Mouse (Mus musculus) left cerebral cortex, postnatal 25 days (tissue): ENCODE measurements around the gene Cyth1. TPM values are rescaled to one million over a fixed set of nuclear protein-coding genes. Genes with fewer than 3 reads are reported as not detected.
A peak's percentile ranks its signal among the peaks of the same experiment; 100 is the strongest.

ENCODE experiments used
- DNase-seq, 2 experiments: peaks; one replicate each; pipeline ENCODE4 v3.0.0; 2022; ENCODE audit warnings: low spot score in 2 of 2, mixed read lengths in 1 of 2
- intact Hi-C: fragments of 180-260 bp; cut with DNase I; formaldehyde crosslinking; loops from one replicate; pipeline ENCODE4 v1.15.1; 2025
- total RNA-seq, 2 experiments: library from RNA; stranded (reverse); gene quantifications; 2 replicates each; pipeline ENCODE4 v1.2.3; 2021

Cyth1 gene
- total RNA-seq, 2 experiments from 2014 or later = 64.9 to 70.1 TPM

- no peak for DNase-seq
- intact Hi-C loops = no loop called here
These were observed 21.5 kb downstream of the Cyth1 start for GRCm38 (mm10) chr11:118226850-118227249.

GRCm38 (mm10) chr11:118225862-118226261 lies 22.5 kb downstream of the Cyth1 start:
- intact Hi-C loops = no loop called here
- no peak for DNase-seq

DNA sequence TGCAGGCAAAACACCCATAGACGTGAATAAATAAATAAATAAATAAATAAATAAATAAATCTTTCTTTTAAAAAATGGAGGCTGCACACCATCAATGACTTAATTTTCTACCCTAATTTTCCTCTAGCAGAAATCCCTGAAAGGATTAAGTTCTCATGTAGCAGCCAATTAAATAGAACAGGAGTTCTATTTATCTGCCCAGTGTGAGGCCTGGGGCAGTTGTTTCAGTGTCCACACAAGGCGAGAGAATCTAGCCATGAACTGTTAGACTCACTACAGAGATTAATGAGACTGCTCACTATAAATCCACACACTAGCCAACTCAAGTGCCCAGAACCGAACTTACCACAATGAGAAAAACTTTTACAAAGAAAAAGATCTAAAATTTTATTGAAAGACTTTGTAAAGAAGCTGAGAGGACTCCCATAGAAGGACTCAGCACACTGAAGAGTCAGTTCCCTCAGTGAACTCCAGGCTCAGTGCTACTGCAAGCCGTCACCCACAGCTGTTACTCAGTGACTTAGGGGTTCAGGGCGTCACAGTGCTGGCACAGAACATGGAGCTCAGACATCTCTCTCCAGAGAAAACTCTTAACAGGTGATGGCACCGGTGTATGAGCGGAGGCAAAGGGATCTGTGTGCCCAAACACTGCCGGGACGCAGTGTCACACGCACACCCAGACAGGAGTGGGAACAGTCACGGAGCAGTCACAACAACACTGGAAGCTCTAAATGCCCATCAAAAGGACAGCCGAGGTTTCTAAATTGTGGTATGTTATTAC lies 23.1 kb downstream of the Cyth1 start:
- intact Hi-C loops = no loop called here
- no peak for DNase-seq

DNA sequence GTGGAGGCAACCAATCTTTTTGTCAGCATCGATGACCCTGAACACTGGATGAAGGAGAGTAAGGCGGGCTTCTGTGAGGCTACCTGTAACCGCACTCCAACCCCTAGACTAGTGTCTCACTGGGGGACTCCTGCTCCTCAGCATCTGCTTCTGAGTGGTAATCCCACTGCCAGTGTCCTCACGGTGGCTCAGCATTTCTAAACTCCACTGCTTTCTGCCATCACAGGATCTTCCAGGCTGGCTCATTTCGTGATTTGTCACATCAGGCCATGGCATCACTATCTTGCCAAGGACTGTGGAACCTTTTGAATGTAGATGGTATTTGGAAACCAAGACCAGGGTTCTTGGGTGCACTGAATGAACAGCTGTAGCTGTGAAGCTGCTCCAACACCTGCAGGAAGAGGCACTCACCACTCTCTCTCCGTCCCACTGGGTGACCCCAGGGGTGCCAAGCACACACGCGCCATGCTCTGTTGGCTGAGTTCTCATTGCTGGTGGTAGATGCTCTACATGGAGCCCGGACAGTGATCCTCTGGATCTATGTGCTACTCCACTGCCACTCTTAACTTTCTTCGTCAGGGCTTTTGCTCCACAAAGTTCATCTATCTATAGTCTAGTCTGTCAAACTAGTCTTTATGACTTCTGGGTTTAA lies 24.9 kb downstream of the Cyth1 start:
- intact Hi-C loops = loop anchor here (5.0 kb wide), 2 partner anchors 141 to 351 kb away; partner anchors contain the start of gene Tha1
- no peak for DNase-seq

DNA sequence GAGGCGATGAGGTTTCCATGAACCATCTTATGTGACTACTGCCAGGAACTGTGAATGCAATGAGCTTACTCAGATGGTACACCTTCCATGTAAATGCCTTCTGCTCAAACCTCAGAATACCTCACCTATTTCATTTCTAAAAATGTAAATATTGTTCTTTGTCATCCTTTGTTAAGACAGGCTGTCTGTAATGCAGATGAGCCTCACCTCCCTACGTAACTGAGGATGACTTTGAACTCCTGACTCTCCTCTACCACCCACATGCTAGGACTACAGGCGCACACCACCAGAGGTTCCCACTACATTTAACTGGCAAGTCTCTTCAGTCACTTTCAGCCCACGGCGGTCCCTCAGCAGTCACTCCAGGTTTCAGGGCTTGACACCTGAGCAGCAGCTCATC lies 25.5 kb downstream of the Cyth1 start:
- no peak for DNase-seq
- intact Hi-C loops = loop anchor here (5.0 kb wide), 2 partner anchors 141 to 351 kb away; partner anchors contain the start of gene Tha1

DNA sequence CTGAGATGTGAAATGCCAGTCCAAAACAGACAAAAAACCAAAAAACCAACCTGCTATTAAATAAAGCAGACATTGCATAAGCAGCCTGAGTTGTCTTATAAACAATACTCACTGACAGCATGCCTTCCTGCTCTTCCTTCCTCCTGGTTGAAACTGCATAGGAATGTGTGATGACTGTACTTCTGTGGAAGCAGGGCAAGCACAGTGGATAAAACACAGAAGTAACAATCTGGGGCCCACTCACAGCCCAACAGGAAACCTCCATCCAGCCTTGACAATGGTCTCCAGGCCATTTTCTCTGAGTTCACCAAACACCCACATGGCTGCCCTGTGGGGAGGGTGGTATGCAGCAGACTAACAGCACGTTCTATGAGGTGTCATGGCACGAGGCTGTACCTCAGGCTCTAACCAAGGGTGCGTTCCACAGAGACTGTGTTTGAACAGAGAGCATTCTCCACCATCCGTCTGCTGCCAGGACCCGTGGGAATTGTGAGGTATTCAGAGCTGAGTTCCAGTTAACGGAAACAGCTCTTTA lies 26.0 kb downstream of the Cyth1 start:
- DNase-seq = no peak
- intact Hi-C loops = loop anchor here (5.0 kb wide), 2 partner anchors 140 to 350 kb away; partner anchors contain the start of gene Tha1

GRCm38 (mm10) chr11:118220561-118221262 lies 27.7 kb downstream of the Cyth1 start:
- peak; percentile 65 to 70 for DNase-seq
- intact Hi-C loops = loop anchor here (1.0 to 5.0 kb wide), 3 partner anchors 116 to 348 kb away; partner anchors contain the start of gene Tha1

GRCm38 (mm10) chr11:118219066-118219465 lies 29.3 kb downstream of the Cyth1 start:
- intact Hi-C loops = no loop called here
- no peak for DNase-seq

DNA sequence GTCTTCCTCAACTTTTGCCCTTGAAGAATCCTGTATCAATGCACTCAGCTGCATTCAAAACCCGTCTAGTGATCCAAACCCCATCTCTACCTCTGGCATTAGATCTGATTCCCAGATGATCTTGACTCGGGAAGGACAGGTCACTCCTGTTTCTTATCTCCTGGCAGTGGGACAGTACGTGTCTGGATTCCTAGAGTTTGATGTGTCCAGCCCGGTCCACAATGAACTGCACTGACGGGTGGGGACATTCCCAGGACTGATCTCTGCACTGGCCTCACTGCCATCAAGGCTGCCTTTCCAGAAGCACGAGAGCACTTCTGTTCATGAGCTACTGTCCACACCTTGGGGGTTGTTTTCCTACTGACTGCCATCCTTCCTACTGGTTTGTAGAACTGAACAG lies 31.9 kb downstream of the Cyth1 start:
- DNase-seq = no peak
- intact Hi-C loops = no loop called here

- no peak for DNase-seq
- intact Hi-C loops = no loop called here
These were observed 32.4 kb downstream of the Cyth1 start for GRCm38 (mm10) chr11:118215928-118216458.

DNA sequence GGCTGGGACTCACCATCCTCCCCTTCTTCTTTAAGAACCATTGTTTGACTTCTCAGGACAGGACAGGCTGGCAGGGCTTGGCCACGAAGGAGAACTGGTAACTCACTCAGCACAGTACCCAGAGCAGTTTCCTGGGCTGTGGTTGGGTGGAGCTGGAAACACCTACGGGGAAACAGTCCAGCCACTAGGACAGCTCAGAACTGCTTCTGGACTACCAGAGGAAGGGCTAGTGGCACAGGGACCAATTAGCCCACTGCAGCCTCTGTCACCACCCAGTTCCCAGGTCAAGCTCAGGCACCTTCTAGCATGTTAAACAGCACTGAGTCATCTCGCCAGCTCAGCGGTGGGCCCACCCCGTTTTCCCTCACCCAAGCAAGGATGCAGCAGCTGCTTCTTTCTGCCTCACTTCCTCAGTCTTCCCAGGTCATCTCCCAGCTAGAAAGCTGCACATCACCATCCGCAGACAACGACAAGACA lies 35.7 kb downstream of the Cyth1 start:
- DNase-seq = peak in 1 of 2 experiments; percentile 46

DNA sequence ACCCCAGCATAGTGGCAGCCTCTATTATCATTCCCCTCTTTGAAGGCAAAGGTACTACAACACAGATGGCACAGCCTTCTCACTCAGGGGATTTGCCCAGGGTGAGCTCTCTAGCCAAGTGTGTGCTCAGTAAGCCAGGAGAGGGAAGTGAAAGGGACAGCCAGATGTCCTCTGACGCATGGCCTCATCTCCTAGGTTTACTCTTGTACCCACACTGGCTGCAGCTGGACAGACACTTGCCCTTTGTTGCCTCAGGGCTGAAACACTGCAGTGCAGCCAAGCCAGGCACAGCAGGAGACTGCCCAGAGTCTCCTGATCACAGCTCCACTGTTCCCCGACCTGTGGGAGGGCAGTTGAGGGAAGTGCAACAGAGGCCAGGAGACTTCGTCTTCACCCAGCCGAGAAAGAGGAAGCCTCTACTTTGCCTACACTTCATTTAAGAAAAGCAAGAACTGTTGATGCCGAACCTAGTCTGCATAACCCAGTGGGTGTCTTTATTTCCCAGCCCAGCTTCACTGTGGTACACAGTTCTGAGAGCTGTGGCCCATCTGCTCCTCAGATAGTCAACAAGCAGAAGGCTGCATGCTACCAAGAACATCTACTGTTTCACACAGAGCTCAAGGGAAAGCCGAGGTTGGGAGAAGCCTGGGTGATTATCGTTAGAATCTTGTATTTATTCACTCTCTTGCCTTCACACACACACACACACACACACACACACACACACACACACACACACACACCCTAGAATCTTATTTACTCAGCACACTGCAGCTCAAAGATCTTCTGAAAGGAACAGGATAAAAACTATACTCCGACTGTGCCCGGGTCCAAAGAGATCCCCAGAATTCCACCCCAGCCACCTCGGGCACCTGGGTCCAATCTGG lies 36.4 kb downstream of the Cyth1 start:
- peak; percentile 61 to 80 for DNase-seq

More for the DNA sequence above, 35.7 kb downstream of the Cyth1 start:
- intact Hi-C loops = loop anchor here (2.0 kb wide), 1 partner anchor 32 kb away; no protein-coding TSS in a partner anchor

DNA sequence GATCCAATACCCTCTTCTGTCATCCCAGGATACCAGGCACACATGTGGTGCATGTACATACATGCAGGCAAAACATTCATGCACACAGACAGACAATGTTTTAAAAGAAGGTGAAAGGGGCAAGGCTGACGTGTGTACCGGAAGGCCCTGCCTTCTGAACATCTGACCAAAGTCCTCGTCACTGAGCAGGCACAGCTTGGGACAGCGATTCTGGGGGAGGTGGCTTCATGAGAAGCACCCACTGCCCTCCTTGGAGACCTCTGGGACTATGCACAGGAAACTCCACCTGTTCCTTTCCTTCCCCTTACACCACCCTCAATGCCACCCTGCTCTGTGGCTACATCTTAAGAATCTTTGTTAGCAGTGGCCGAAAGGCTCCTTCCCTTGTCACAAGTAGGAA lies 37.4 kb downstream of the Cyth1 start:
- DNase-seq = no peak
- intact Hi-C loops = no loop called here

More for the DNA sequence above, 36.4 kb downstream of the Cyth1 start:
- intact Hi-C loops = loop anchor here (2.0 kb wide), 1 partner anchor 31 kb away; no protein-coding TSS in a partner anchor

DNA sequence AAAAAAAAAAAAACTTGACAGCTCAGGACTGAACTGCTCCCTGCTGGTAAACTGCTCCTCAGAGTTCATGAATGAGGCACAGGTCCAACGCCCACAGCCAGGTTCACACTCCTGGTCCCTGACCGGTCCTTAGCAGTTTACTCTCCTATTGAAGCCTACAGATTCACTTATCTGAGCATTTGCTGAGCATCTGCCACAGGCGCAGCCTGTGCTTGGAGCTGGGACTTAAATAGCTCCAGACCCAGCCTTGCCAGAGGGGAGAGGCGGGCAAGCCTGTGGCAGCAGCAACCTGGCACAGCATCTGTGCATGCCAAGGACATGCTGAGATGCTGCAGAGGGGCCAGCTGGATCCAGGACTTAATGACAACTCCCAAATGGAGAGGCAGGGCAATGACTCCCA lies 38.3 kb downstream of the Cyth1 start:
- DNase-seq = peak; percentile 65 to 84
- intact Hi-C loops = no loop called here

- no peak for DNase-seq
- intact Hi-C loops = no loop called here
These were observed 39.0 kb downstream of the Cyth1 start for GRCm38 (mm10) chr11:118209376-118209775.

DNA sequence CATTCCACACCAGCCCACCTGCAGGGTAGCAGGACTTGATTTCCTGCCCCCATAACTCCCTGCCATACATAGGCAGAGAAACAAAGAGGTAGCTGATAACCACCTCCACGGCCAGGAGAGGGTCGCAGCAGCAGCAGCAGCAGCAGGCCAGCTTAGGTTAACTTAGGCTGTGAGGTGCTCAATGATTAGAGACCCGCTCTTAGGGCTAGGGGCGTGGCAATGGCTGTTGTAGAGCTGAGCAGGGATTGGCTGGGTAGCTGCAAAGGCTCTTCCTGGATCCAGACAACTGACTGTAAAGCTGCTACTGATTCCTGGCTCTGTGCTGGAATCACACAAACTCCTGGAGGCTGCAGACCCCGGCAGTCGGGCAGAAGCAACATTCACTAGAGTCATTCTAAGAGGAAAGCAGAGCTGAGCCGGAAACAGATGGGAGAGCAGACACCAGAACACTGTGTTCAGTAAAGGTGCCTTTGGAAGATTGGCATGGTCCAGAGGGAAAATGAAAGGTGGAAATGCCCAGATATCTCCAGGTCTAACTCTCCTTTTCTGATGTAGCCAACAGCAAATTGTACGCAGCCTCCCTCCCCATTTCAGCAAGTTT lies 39.6 kb downstream of the Cyth1 start:
- intact Hi-C loops = no loop called here
- no peak for DNase-seq

DNA sequence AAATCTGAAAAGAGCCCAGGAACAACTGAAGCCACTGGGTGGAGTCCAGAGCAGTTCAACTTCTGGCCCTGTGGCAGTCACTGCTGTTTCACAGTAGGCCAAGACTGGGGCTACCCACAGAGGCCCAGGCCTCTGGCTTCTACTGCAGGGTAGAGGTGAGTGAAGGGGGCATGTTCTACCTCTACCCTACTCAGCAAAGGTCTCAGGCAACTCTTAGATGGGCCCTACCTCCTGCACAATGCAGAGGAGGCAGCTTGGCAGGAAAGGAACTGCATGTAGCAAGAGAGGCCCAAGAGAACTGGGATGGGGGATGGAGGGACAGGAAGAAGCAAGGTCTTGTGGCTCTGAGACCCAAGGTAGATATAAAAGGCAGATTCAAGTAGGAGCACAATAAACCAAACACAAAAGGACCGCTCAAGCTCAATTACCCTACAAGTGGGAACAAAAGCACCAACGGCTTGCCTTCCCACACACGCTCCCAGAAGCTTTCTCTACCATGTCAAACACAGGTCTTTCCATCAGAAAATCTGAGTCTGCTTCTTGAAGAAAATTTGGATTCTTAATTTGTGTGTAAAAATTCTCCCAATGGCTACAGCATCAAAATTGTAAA lies 40.9 kb downstream of the Cyth1 start:
- intact Hi-C loops = no loop called here
- no peak for DNase-seq

GRCm38 (mm10) chr11:118206267-118206666 lies 42.1 kb downstream of the Cyth1 start:
- intact Hi-C loops = no loop called here
- DNase-seq = no peak
